Mouse (Mus musculus) regulatory T cell (primary cell): ENCODE measurements at regions not wholly inside any gene's neighbourhood (a gene's known extent, or its start where the extent isn't known, plus 50 kb on each side); places are given as distances from the start of the nearest gene placed in this dataset.

Source experiments
- in situ Hi-C: fragments of 300-600 bp; cut with MboI, MseI; formaldehyde crosslinking; loops from one replicate; pipeline ENCODE4 v1.15.1; 2025; ENCODE audit warnings: high pct_unique_total_duplicates

- in situ Hi-C loops: loop anchor here (5.0 kb wide), 1 partner anchor 96 kb away; no protein-coding TSS in a partner anchor
These were observed 1579.5 kb downstream of the 4930444P10Rik start for GRCm38 (mm10) chr1:14513662-14514061.

GRCm38 (mm10) chr1:14512481-14513285 lies 1580.4 kb downstream of the 4930444P10Rik start:
- in situ Hi-C loops: loop anchor here (5.0 kb wide), 1 partner anchor 95 kb away; no protein-coding TSS in a partner anchor

GRCm38 (mm10) chr1:14506831-14507690 lies 1586.1 kb downstream of the 4930444P10Rik start:
- in situ Hi-C loops: no loop called here

- in situ Hi-C loops: no loop called here
These were observed 1586.8 kb downstream of the 4930444P10Rik start for GRCm38 (mm10) chr1:14506201-14506830.

GRCm38 (mm10) chr1:14505741-14506140 lies 1587.4 kb downstream of the 4930444P10Rik start:
- in situ Hi-C loops: no loop called here

- in situ Hi-C loops: no loop called here
These were observed 1588.3 kb downstream of the 4930444P10Rik start for GRCm38 (mm10) chr1:14504767-14505343.

- in situ Hi-C loops: no loop called here
These were observed 1589.0 kb downstream of the 4930444P10Rik start for GRCm38 (mm10) chr1:14503881-14504742.

GRCm38 (mm10) chr1:14503193-14503800 lies 1589.8 kb downstream of the 4930444P10Rik start:
- in situ Hi-C loops: no loop called here

- in situ Hi-C loops: loop anchor here (10.0 kb wide), 1 partner anchor 1476 kb away; no protein-coding TSS in a partner anchor
These were observed 1594.0 kb downstream of the 4930444P10Rik start for GRCm38 (mm10) chr1:14499105-14499504.

- in situ Hi-C loops: loop anchor here (10.0 kb wide), 1 partner anchor 1485 kb away; no protein-coding TSS in a partner anchor
These were observed 1603.1 kb downstream of the 4930444P10Rik start for GRCm38 (mm10) chr1:14490026-14490425.

GRCm38 (mm10) chr1:14487708-14488127 lies 1605.4 kb downstream of the 4930444P10Rik start:
- in situ Hi-C loops: no loop called here

GRCm38 (mm10) chr1:14485746-14486145 lies 1607.4 kb downstream of the 4930444P10Rik start:
- in situ Hi-C loops: no loop called here

- in situ Hi-C loops: no loop called here
These were observed 1608.8 kb downstream of the 4930444P10Rik start for GRCm38 (mm10) chr1:14484121-14484916.

- in situ Hi-C loops: no loop called here
These were observed 1620.8 kb downstream of the 4930444P10Rik start for GRCm38 (mm10) chr1:14472294-14472693.

GRCm38 (mm10) chr1:14471551-14471950 lies 1621.6 kb downstream of the 4930444P10Rik start:
- in situ Hi-C loops: no loop called here

- in situ Hi-C loops: no loop called here
These were observed 1628.2 kb downstream of the 4930444P10Rik start for GRCm38 (mm10) chr1:14464788-14465482.

- in situ Hi-C loops: no loop called here
These were observed 1630.6 kb downstream of the 4930444P10Rik start for GRCm38 (mm10) chr1:14462496-14462895.

- in situ Hi-C loops: no loop called here
These were observed 1632.3 kb downstream of the 4930444P10Rik start for GRCm38 (mm10) chr1:14460811-14461210.
